Mouse (Mus musculus) bone marrow macrophage, adult 2 months (primary cell): ENCODE measurements around the gene Utp20.

ENCODE experiments used
- CTCF ChIP-seq: IDR thresholded peaks from 2 replicates; pipeline ENCODE4 v1.5.1; 2012; ENCODE audit warnings: low read depth, mild to moderate bottlenecking, low read length, moderate library complexity
- POLR2A ChIP-seq: IDR thresholded peaks from 2 replicates; pipeline ENCODE4 v1.6.1; 2012; ENCODE audit warnings: mild to moderate bottlenecking, low read depth, low read length, borderline replicate concordance

DNA sequence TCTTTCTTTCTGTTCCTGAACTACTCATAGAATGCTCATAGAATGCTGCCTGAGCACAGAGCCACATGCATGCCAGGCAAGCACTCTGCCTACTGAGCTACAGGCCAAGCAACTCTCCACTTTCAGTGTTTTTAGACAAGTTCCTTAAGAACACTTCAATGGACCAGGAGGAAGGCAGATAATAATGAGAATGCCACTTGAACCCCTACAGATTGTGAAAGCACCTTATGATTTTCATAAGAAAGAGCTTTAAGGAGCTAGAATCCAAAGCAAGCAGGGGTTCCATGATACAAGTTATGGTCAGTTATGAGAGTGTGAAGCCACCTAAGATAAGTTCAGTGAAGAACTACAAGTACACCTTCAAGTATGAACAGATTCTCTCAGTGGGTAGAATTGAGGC lies 32.9 kb downstream of the Utp20 start:
- no peak for TF ChIP-seq POLR2A
- TF ChIP-seq CTCF = no peak
